Mouse (Mus musculus): ENCODE measurements at regions not wholly inside any gene's neighbourhood (a gene's known extent, or its start where the extent isn't known, plus 50 kb on each side); places are given as distances from the start of the nearest gene placed in this dataset.

- no peak for TF ChIP-seq EP300 (IDR thresholded peaks at IDR 0.05; ENCODE audit: insufficient read depth, low read depth, low read length)
- TF ChIP-seq POLR2A (IDR thresholded peaks at IDR 0.05; ENCODE audit: insufficient read depth, low read length), result no peak
- no peak for TF ChIP-seq CTCF (IDR thresholded peaks at IDR 0.05; ENCODE audit: low read depth, low read length)
Measured at GRCm38 (mm10) chr14:53980771-53981170, 273.1 kb downstream of the Dad1 start.
